Mouse (Mus musculus) kidney, postnatal 0 days (tissue): ENCODE results near the gene Fgfr1op. TPM values are rescaled to one million over a fixed set of nuclear protein-coding genes. Genes with fewer than 3 reads are reported as not detected.
A peak's percentile ranks its signal among the peaks of the same experiment; 100 is the strongest.
"Not testable (repeated sequence)": the region's sequence is repeated elsewhere in the genome, so short reads cannot be mapped to it uniquely, and the experiment has no call there.

Source experiments
- ATAC-seq: fragments of 200-750 bp; cut with Nextera tagmentation; replicated peaks from 2 replicates; pipeline ENCODE4 v1.8.0; 2017; ENCODE audit warnings: low read depth, moderate number of reproducible peaks, moderate TSS enrichment, moderate library complexity; ENCODE audit not compliant: low FRiP score
- DNase-seq: peaks from one replicate; pipeline ENCODE4 v3.0.0-alpha.2; 2016; ENCODE audit warnings: low spot score
- H3K27ac ChIP-seq: fragments of 300-500 bp; sonication (generic); 2 replicates; pipeline ENCODE4 v1.5.1; 2014; ENCODE audit warnings: mild to moderate bottlenecking
- H3K27me3 ChIP-seq: fragments of 300-500 bp; sonication (generic); 2 replicates; pipeline ENCODE4 v1.6.1; 2014; ENCODE audit warnings: low read length, mixed read lengths; ENCODE audit not compliant: insufficient read depth
- H3K36me3 ChIP-seq: fragments of 300-500 bp; sonication (generic); 2 replicates; pipeline ENCODE4 v1.6.1; 2014; ENCODE audit warnings: low read length, mixed read lengths; ENCODE audit not compliant: insufficient read depth
- H3K4me1 ChIP-seq: fragments of 300-500 bp; sonication (generic); replicated peaks from 2 replicates; pipeline ENCODE4 v1.6.1; 2014; ENCODE audit warnings: antibody characterized with exemption, low read length, mixed read lengths; ENCODE audit not compliant: insufficient read depth
- H3K4me2 ChIP-seq: fragments of 300-500 bp; sonication (generic); 2 replicates; pipeline ENCODE4 v1.6.1; 2014; ENCODE audit warnings: mild to moderate bottlenecking, low read length, moderate library complexity, mixed read lengths
- H3K4me3 ChIP-seq: fragments of 300-500 bp; sonication (generic); replicated peaks from 2 replicates; pipeline ENCODE4 v1.5.1; 2014; ENCODE audit warnings: low read depth, low read length
- H3K9ac ChIP-seq: fragments of 300-500 bp; sonication (generic); 2 replicates; pipeline ENCODE4 v1.6.1; 2014; ENCODE audit warnings: low read depth, low read length
- H3K9me3 ChIP-seq: fragments of 300-500 bp; sonication (generic); replicated peaks from 2 replicates; pipeline ENCODE4 v1.6.1; 2016; ENCODE audit warnings: low read length, inconsistent platforms, mixed read lengths
- WGBS: fragments of 180-500 bp; shearing (Covaris S2); extraction: QIAGEN DNeasy Blood & Tissue Kit; methylation state at CpG from one replicate; pipeline ENCODE4 v1.1.7; 2014; 5-methylcytosine and 5-hydroxymethylcytosine counted together
- polyA plus RNA-seq: library from polyadenylated mRNA; unstranded; fragments of >200 nt; fragmentation: Nextera tagmentation; extraction: Ambion mirVana; gene quantifications from 2 replicates; pipeline ENCODE4 v1.2.1, GENCODE M21; 2015

Fgfr1op gene
- polyA plus RNA-seq = 28.7 and 33.1 TPM in 2 replicates

DNA sequence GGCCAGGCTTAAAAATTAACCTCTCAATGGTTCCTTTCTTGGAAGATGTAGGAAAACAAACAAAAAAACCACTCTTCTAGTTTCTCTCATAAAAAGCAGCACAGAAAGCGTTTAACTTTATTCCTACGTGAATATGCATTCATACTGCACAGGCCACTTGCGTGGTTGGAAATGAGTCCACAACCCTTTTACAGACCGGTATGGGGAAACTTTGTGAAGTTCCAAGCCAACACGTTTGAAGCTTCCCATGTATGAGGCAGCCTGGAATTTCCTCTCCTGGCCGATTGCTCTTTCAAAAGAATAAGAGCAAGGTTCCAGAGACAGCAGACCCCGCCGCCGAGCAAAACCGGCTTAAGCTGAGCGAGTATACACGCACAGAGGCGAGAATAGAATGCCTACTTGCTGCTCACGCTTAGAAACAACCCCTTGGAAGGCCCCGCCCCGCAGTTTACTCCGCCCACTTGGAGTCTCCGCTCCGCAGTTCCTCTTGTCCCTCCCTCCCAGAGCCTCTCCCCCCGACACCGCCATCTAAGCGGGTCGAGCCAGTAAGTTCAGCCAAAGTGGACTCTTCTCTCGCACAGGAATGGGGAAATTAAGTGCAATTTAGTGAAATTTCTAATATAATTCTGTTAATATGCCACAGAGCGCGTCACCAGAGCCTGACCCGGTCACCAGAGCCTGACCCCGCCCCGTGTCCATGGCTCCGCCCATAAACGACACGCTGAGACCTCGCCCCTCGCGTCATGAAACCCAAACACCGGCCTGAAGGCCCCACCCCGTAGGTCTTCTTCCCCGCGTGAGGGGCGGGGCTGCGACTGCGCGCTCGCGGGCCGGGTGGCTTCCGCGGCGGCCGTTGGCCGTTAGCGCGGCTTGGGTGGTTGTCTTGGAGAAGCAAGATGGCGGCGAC, at the start of gene Fgfr1op:
Gene Fgfr1op (plus strand): TSS at position 801 of the 907 bp plus-strand sequence.
- H3K27me3 ChIP-seq, H3K36me3 ChIP-seq, H3K4me1 ChIP-seq, DNase-seq, H3K9me3 ChIP-seq: not testable (repeated sequence)
- H3K9ac ChIP-seq = peak within 1 kb of the TSS; percentile 42; the same call in 1 of the 2 replicates
- H3K4me3 ChIP-seq = peak within 1 kb of the TSS; percentile 44
- ATAC-seq = peak; percentile 98
- WGBS = under 1% methylated on average over 12 of the region's 55 CpGs
- peak within 1 kb of the TSS; percentile 68; the same call in 1 of the 2 replicates for H3K27ac ChIP-seq
- peak within 1 kb of the TSS; percentile 41 for H3K4me2 ChIP-seq

DNA sequence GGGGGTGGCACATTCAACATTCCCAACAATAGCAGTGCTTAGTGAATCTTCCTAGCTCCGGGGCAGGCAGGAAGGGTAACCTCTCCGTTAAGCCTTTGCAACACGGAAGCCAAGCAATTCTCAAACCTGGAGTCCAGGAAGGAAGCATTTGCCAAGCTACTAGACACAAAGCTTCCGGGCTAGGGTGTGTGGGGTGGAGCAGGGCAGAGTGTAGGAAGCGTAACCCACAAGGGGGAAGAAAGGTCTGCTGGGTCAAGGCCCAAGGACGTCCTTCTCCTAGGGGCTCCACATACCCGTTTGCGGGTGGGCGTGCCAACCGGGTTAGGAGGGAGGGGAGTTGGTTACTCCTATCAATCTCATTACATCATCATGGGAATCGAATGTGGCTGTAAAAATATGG, 48.9 kb upstream of the Fgfr1op start:
- H3K27ac ChIP-seq, H3K27me3 ChIP-seq, H3K36me3 ChIP-seq, H3K9me3 ChIP-seq, ATAC-seq, H3K4me3 ChIP-seq, H3K4me2 ChIP-seq, H3K4me1 ChIP-seq, H3K9ac ChIP-seq: not testable (repeated sequence)
- DNase-seq = peak; percentile 29
- 65% methylated on average over 6 of the region's 11 CpGs for WGBS

DNA sequence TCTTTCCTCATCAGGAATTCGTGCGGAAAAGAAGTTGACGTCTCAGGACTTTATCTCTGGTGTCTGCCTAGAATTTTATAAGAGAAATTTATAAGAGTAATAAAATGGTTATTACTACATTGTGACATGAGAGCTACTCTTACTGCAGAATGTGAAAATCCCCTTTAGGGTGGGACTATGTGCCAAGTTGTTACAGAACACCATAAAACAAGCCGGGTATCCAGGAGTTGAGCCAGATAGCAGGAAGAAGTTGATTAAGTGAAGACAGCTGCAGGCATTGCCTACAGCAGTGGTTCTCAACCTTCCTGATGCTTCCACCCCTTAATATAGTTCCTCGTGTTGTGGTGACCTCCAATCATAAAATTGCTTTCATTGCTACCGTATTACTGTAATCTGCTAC, 48.4 kb upstream of the Fgfr1op start:
- DNase-seq, H3K9me3 ChIP-seq, H3K27ac ChIP-seq, ATAC-seq, H3K9ac ChIP-seq, H3K4me1 ChIP-seq, H3K4me2 ChIP-seq, H3K36me3 ChIP-seq, H3K4me3 ChIP-seq, H3K27me3 ChIP-seq: not testable (repeated sequence)
- WGBS = no CpG with 5 or more reads among the region's 6 CpGs

DNA sequence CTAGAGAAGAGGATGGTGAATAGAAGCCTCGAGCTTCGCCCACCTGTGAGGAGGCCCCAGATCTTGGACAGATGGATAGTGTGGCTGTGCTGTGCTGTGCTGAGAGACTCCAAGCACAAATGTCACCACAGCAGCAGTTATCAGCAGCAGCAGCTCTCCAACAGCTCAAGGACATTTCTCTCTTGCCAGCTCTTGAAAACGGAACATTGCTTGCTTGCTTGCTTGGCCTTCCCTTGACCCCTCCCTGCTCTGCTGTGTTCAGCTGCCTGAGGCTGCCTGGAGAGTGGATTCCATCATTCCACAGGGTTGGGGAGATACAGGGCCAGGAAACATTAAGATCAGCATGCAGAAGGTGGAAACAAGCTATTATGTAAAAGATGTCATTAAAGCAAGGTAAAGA, 42.3 kb upstream of the Fgfr1op start:
- H3K9me3 ChIP-seq, H3K27ac ChIP-seq, H3K4me2 ChIP-seq, H3K4me1 ChIP-seq, H3K9ac ChIP-seq, H3K4me3 ChIP-seq, H3K36me3 ChIP-seq, DNase-seq, H3K27me3 ChIP-seq: not testable (repeated sequence)
- WGBS = no CpG with 5 or more reads among the region's 3 CpGs
- 0 out of 2 replicates have a peak, but pooled peaks have one; percentile 13 for ATAC-seq

DNA sequence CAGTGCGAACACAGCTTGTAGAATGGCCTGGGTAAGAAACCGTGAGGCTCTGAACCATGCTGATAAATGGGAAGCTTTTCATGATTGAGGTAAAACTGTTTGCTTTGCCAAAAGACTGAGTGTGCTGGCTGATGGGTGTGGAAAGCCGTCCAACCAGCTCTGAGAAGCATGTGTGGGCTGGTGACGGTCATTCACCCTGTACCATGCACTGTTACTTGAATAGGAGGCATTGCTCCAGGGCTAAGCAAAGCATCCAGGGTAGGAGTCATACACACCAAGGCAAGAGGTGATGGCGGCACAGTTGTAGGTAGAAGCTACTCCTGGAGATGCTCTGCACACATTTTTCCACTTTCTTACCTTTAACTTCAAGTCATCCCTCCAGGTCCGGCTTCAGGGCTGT, 40.7 kb upstream of the Fgfr1op start:
- WGBS = 92% methylated on average over 2 of the region's 6 CpGs
- H3K4me3 ChIP-seq, H3K36me3 ChIP-seq, H3K4me2 ChIP-seq, H3K4me1 ChIP-seq, DNase-seq, H3K27me3 ChIP-seq, H3K9ac ChIP-seq, H3K9me3 ChIP-seq, H3K27ac ChIP-seq, ATAC-seq: not testable (repeated sequence)

DNA sequence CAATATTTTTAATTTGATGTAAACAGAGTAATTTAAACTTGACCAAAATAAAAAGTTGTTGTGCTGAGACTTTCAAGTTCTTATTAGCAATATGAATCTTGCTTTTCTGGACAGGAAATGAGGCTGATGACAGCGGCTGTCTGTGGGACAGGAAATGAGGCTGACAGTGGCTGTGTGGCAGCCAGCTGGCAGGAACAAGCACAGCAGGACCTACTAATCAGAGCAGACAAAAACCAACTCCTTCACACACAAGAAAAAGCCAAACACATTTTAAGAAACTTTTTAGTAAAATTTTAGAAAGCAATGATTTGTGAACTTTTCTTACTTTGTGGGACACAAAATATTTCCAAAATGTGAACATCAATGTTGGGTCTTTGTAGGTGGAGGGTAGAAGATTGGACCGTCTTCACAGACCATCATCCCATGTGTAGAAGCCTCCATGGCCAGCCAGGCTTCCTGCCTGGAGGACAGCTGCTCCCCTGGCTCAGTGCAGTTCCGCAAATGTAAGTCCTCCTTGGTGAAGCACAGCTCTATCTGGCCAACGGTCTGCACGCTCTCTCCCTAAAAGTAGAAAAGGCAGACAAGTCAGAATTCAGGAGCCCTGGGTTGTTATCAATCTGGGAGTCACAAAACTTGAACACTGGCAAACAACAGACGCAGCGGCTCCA, 36.8 kb upstream of the Fgfr1op start:
- H3K4me1 ChIP-seq, H3K27me3 ChIP-seq, DNase-seq, H3K9ac ChIP-seq, H3K4me2 ChIP-seq, H3K36me3 ChIP-seq, H3K9me3 ChIP-seq, ATAC-seq, H3K27ac ChIP-seq, H3K4me3 ChIP-seq: not testable (repeated sequence)
- WGBS = 75% methylated on average over 1 of the region's 7 CpGs

DNA sequence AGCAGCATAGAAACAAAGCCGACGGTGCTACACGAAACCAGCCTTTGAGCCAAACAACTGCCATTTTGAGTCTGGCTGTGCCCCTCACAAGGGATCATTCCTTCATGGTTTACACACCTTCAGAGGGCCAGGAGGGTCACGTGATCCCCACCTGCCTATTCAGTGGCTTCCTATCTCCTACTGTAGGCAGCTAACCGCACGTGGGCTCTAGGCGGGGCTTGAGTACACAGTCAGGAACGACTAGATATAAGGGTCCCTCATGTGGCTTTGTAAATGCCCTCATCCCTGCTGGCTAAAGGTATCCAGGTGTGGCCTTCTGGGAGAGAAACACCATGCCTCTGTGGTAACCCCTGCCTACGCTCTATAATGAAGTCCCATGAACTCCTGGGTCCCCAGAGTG, 35.7 kb upstream of the Fgfr1op start:
- H3K9ac ChIP-seq, DNase-seq, H3K27ac ChIP-seq, H3K9me3 ChIP-seq, H3K4me3 ChIP-seq, H3K4me1 ChIP-seq, ATAC-seq, H3K27me3 ChIP-seq, H3K4me2 ChIP-seq, H3K36me3 ChIP-seq: not testable (repeated sequence)
- 87% methylated on average over 9 of the region's 9 CpGs for WGBS

DNA sequence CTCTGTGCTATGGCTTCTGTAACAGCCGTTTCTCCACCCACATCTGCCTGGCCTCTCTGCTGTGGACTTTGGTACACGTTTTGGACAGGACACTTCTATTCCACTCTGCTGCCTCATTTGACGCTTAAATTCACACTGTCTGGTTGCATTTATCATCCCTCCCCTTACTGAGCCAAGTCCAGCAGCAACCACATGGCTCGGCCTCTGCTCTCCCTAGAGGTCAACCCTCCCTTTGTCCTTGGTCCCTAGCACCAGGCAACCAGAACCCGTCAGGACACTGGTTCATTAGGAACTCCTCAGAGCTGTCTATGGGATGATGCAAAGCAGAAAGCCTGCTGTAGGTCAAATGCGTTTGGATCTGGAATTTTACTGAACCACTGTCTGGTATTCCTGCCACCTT, 34.5 kb upstream of the Fgfr1op start:
- WGBS = no CpG with 5 or more reads among the region's 6 CpGs
- H3K36me3 ChIP-seq, DNase-seq, H3K4me1 ChIP-seq, H3K4me3 ChIP-seq, H3K9me3 ChIP-seq, H3K9ac ChIP-seq, H3K27me3 ChIP-seq, H3K27ac ChIP-seq, H3K4me2 ChIP-seq: not testable (repeated sequence)
- 0 out of 2 replicates have a peak, but pooled peaks have one; percentile 57 for ATAC-seq

DNA sequence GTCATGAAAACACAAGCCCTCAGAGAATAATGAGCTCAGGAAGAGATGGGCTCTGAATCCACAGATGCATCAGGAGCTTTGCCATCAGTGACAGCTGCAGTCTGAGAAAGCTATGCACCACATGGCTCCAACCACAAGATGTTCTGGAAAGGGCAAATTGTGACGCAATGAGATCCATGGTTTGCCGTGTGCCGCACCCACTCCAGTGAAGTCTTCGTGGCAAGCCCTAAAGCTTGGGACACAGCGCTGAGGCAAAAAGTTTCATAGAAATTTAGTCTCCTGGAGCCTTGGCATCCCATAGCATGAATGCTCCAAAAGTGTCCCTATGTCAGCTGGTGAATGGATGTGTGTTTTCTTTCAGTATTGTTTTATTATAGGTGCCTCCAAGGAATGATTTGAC, 27.2 kb upstream of the Fgfr1op start:
- H3K9ac ChIP-seq, H3K36me3 ChIP-seq, H3K27ac ChIP-seq, ATAC-seq, H3K4me2 ChIP-seq, H3K9me3 ChIP-seq, H3K27me3 ChIP-seq, H3K4me1 ChIP-seq, H3K4me3 ChIP-seq, DNase-seq: not testable (repeated sequence)
- WGBS = 97% methylated on average over 5 of the region's 5 CpGs
